Mouse (Mus musculus) erythroblast, embryonic 14.5 days (primary cell): ENCODE measurements around the gene Sarm1. TPM values are rescaled to one million over a fixed set of nuclear protein-coding genes. Genes with fewer than 3 reads are reported as not detected.

ENCODE experiments used
- H3K27me3 ChIP-seq: 2 replicates; pipeline ENCODE4 v1.6.1; 2012; ENCODE audit warnings: inconsistent platforms; ENCODE audit not compliant: control insufficient read depth
- H3K36me3 ChIP-seq: 2 replicates; pipeline ENCODE4 v1.6.1; 2012; ENCODE audit warnings: mild to moderate bottlenecking, inconsistent platforms; ENCODE audit not compliant: control insufficient read depth
- H3K4me1 ChIP-seq: 2 replicates; pipeline ENCODE4 v1.6.1; 2012; ENCODE audit warnings: inconsistent platforms; ENCODE audit not compliant: control insufficient read depth
- H3K4me3 ChIP-seq: replicated peaks from 2 replicates; pipeline ENCODE3; 2012; ENCODE audit warnings: moderate library complexity, mild to moderate bottlenecking, inconsistent platforms
- H3K9me3 ChIP-seq: 2 replicates; pipeline ENCODE4 v1.6.1; 2012; ENCODE audit warnings: low read length, inconsistent platforms, mixed read lengths; ENCODE audit not compliant: control insufficient read depth
- GATA1 ChIP-seq: IDR thresholded peaks from 2 replicates; pipeline ENCODE4 v1.6.1; 2012; ENCODE audit warnings: low read length, inconsistent platforms, mixed read lengths
- TAL1 ChIP-seq: IDR thresholded peaks from 3 replicates; pipeline ENCODE4 v1.6.1; 2012; ENCODE audit warnings: low read length, inconsistent platforms, mixed read lengths
- polyA plus RNA-seq: library from polyadenylated mRNA; stranded (reverse); fragments of >175 nt; gene quantifications from 2 replicates; pipeline ENCODE4 v1.2.3, GENCODE M21; 2012

Sarm1 gene
- polyA plus RNA-seq, 1 experiment = not detected

GRCm38 (mm10) chr11:78454276-78454675, 43.3 kb downstream of the Sarm1 start:
- Histone ChIP-seq H3K36me3 (no peaks in the 10 kb centered on the region), H3K4me1 (no peaks in the 10 kb centered on the region), H3K27me3 (peaks cover 2% of the 10 kb centered on the region; the same call in 1 of the 2 replicates), H3K9me3 (no peaks in the 10 kb centered on the region), H3K4me3 (no peak overlapping the region)
- TF ChIP-seq TAL1 (no peak), GATA1 (no peak)

- Histone ChIP-seq H3K9me3 (no peaks in the 10 kb centered on the region), H3K27me3 (peaks cover 2% of the 10 kb centered on the region; the same call in 1 of the 2 replicates), H3K4me1 (no peaks in the 10 kb centered on the region), H3K4me3 (no peak overlapping the region), H3K36me3 (no peaks in the 10 kb centered on the region)
- TF ChIP-seq GATA1 = no peak
- no peak for TF ChIP-seq TAL1
Observed at GRCm38 (mm10) chr11:78453675-78454074, 43.9 kb downstream of the Sarm1 start.

GRCm38 (mm10) chr11:78450337-78450736, 47.2 kb downstream of the Sarm1 start:
- Histone ChIP-seq H3K36me3 (no peaks in the 10 kb centered on the region), H3K4me1 (no peaks in the 10 kb centered on the region), H3K27me3 (no peaks in the 10 kb centered on the region), H3K4me3 (no peak overlapping the region), H3K9me3 (no peaks in the 10 kb centered on the region)
- TF ChIP-seq GATA1 (no peak), TAL1 (no peak)

DNA sequence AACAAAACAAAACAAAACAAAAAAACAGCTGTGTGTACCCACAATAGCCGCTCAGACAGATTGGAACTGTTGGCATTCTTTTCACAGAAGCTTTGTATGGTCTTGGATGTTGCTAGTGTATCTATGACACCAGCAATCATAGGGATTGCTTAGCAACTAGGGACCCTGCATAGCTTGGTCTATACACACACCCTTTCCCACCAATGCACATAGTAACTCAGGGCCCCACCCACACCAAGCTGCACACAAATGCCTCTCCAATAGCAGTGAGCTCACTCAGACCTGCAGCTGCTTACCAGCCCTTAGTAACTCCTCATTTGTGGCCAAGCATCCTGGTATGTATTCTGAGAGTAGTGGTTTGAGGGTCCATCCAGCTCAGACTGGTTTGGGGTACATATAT, 49.3 kb downstream of the Sarm1 start:
- H3K4me1 ChIP-seq = no peaks in the 10 kb centered on the region
- H3K9me3 ChIP-seq = no peaks in the 10 kb centered on the region
- no peak for TF ChIP-seq TAL1
- no peak for TF ChIP-seq GATA1
- no peak overlapping the region for H3K4me3 ChIP-seq
- no peaks in the 10 kb centered on the region for H3K36me3 ChIP-seq
- H3K27me3 ChIP-seq = no peaks in the 10 kb centered on the region

DNA sequence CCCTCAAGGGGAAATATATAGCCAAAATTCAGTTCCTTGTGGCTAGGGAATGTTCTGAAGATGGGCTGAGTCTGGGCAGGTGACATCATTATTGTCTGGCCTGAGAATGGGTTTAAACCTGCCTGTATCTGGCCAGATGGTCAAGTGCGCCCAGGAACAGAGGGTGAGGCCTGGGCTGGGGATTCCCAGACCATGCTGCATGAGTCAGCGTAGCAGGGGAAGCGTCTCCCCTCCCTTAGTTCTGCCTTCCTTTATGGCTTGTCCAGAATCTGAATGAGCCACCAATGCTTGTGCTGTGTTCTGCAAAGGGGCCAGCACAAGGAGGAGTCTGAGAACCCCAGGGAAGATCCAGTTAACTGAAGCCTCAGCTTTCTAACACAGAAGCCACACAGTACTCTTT, 50.4 kb downstream of the Sarm1 start:
- H3K36me3 ChIP-seq = no peaks in the 10 kb centered on the region
- no peaks in the 10 kb centered on the region for H3K4me1 ChIP-seq
- H3K4me3 ChIP-seq = no peak overlapping the region
- H3K27me3 ChIP-seq = no peaks in the 10 kb centered on the region
- H3K9me3 ChIP-seq = no peaks in the 10 kb centered on the region
- TF ChIP-seq GATA1 (no peak), TAL1 (no peak)

DNA sequence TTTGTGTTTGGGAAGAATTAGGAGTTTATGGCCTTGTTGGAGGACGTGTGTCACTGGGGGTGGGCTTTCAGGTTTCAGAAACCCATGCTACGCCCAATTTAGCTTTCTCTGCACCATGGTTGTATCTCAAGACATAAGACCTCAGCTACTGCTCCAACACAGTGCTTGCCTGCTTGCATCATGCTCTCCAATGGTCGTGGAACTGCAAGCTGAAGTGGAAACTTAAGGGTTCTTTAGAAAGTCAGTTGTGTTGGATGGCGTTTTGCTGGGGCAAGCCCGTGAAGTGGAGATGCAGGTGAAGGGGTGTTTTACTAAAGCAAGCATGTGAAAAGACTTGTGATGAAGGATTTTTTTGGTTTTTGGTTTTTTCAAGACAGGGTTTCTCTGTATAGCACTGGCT, 54.4 kb downstream of the Sarm1 start:
- H3K4me1 ChIP-seq = no peaks in the 10 kb centered on the region
- no peaks in the 10 kb centered on the region for H3K9me3 ChIP-seq
- TF ChIP-seq TAL1 = no peak
- TF ChIP-seq GATA1 = no peak

GRCm38 (mm10) chr11:78438399-78438930, 59.1 kb downstream of the Sarm1 start:
- H3K36me3 ChIP-seq = no peaks in the 10 kb centered on the region
- H3K4me1 ChIP-seq = peaks cover 4% of the 10 kb centered on the region; the same call in 1 of the 2 replicates
- 0 out of 2 replicates have a peak, but pooled peaks cover 2% of the 10 kb centered on the region for H3K27me3 ChIP-seq
- H3K4me3 ChIP-seq = no peak overlapping the region
- no peak for TF ChIP-seq GATA1
- H3K9me3 ChIP-seq = no peaks in the 10 kb centered on the region

More for the DNA sequence above, 54.4 kb downstream of the Sarm1 start:
- no peaks in the 10 kb centered on the region for H3K27me3 ChIP-seq
- no peak overlapping the region for H3K4me3 ChIP-seq
- H3K36me3 ChIP-seq = no peaks in the 10 kb centered on the region

DNA sequence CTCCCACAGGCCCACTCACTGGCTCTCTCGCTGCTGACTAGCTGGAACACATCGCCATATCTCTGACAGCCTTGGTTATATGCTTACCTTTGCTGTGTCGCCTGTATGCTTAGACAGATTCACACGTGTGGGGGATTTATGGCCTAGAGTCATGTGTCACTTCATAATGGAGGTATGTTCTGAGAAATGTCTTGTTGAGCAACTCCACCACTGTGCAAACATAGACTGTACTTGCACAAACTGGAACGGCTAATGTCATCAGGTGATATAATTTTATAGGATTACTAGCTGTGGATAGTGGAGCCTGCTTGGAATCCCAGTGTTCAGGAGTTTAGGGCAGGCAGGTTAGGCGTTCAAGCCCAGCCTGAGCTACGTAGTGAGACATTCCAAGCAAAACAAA, 60.4 kb downstream of the Sarm1 start:
- H3K36me3 ChIP-seq = no peaks in the 10 kb centered on the region
- 0 out of 2 replicates have a peak, but pooled peaks cover 2% of the 10 kb centered on the region for H3K27me3 ChIP-seq
- TF ChIP-seq GATA1 = no peak
- no peak for TF ChIP-seq TAL1
- no peaks in the 10 kb centered on the region for H3K9me3 ChIP-seq
- H3K4me1 ChIP-seq = peaks cover 4% of the 10 kb centered on the region; the same call in 1 of the 2 replicates
- H3K4me3 ChIP-seq = no peak overlapping the region

DNA sequence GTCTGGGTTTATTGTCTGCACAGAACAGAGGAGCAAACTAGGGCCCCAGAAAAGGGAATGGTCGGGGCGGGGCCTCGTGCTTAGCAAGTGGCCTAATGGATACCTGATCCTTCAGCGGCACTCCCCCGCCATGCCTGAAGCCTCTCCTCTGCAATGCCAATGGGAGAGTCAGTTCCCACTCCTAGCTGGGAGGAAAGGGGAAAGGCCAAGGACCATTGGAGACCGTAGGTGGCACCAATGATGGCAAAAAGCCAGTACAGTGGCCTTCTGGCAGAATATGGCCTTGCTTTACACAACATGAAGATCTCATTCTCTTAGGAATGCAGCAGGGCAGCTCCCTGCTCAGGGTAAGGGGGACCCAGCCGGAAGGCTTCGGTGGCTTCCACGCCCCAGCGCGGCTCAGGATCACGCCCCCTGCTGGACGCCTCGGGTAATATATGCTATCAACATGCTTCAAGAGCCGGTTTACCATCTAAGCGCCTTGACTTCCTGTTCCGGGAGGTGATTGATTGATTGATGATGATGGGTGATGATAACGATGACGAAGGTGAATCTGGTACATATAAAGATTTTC, 61.7 kb downstream of the Sarm1 start:
- Histone ChIP-seq H3K27me3 (0 out of 2 replicates have a peak, but pooled peaks cover 2% of the 10 kb centered on the region), H3K4me3 (no peak overlapping the region), H3K9me3 (no peaks in the 10 kb centered on the region), H3K4me1 (peaks cover 4% of the 10 kb centered on the region; the same call in 1 of the 2 replicates), H3K36me3 (no peaks in the 10 kb centered on the region)
- no peak for TF ChIP-seq TAL1

GRCm38 (mm10) chr11:78434052-78434451, 63.5 kb downstream of the Sarm1 start:
- no peak for TF ChIP-seq GATA1
- TF ChIP-seq TAL1 = no peak
- H3K4me3 ChIP-seq = no peak overlapping the region
- H3K36me3 ChIP-seq = no peaks in the 10 kb centered on the region
- H3K27me3 ChIP-seq = 0 out of 2 replicates have a peak, but pooled peaks cover 2% of the 10 kb centered on the region
- no peaks in the 10 kb centered on the region for H3K9me3 ChIP-seq
- peaks cover 4% of the 10 kb centered on the region; the same call in 1 of the 2 replicates for H3K4me1 ChIP-seq
